Mouse (Mus musculus) erythroblast, embryonic 14.5 days (primary cell): ENCODE data around the gene Krt79. TPM values are rescaled to one million over a fixed set of nuclear protein-coding genes. Genes with fewer than 3 reads are reported as not detected.

Experiments
- H3K27me3 ChIP-seq: 2 replicates; pipeline ENCODE4 v1.6.1; 2012; ENCODE audit warnings: inconsistent platforms; ENCODE audit not compliant: control insufficient read depth
- H3K36me3 ChIP-seq: 2 replicates; pipeline ENCODE4 v1.6.1; 2012; ENCODE audit warnings: mild to moderate bottlenecking, inconsistent platforms; ENCODE audit not compliant: control insufficient read depth
- H3K4me1 ChIP-seq: 2 replicates; pipeline ENCODE4 v1.6.1; 2012; ENCODE audit warnings: inconsistent platforms; ENCODE audit not compliant: control insufficient read depth
- H3K4me3 ChIP-seq: replicated peaks from 2 replicates; pipeline ENCODE3; 2012; ENCODE audit warnings: moderate library complexity, mild to moderate bottlenecking, inconsistent platforms
- H3K9me3 ChIP-seq: 2 replicates; pipeline ENCODE4 v1.6.1; 2012; ENCODE audit warnings: low read length, inconsistent platforms, mixed read lengths; ENCODE audit not compliant: control insufficient read depth
- GATA1 ChIP-seq: IDR thresholded peaks from 2 replicates; pipeline ENCODE4 v1.6.1; 2012; ENCODE audit warnings: low read length, inconsistent platforms, mixed read lengths
- TAL1 ChIP-seq: IDR thresholded peaks from 3 replicates; pipeline ENCODE4 v1.6.1; 2012; ENCODE audit warnings: low read length, inconsistent platforms, mixed read lengths
- polyA plus RNA-seq: library from polyadenylated mRNA; stranded (reverse); fragments of >175 nt; gene quantifications from 2 replicates; pipeline ENCODE4 v1.2.3, GENCODE M21; 2012

Gene Krt79
- polyA plus RNA-seq, 1 experiment = not detected

- 0 out of 2 replicates have a peak, but pooled peaks cover under 1% of the 10 kb centered on the region for H3K27me3 ChIP-seq
- no peaks in the 10 kb centered on the region for H3K4me1 ChIP-seq
- H3K36me3 ChIP-seq = no peaks in the 10 kb centered on the region
- H3K9me3 ChIP-seq = no peaks in the 10 kb centered on the region
- no peak overlapping the region for H3K4me3 ChIP-seq
- TF ChIP-seq GATA1 (no peak), TAL1 (no peak)
Observed at GRCm38 (mm10) chr15:101922296-101922695, 17.8 kb downstream of the Krt79 start.

- TF ChIP-seq GATA1 (no peak), TAL1 (no peak)
- H3K9me3 ChIP-seq = no peaks in the 10 kb centered on the region
- no peaks in the 10 kb centered on the region for H3K36me3 ChIP-seq
- H3K4me1 ChIP-seq = no peaks in the 10 kb centered on the region
- H3K4me3 ChIP-seq = no peak overlapping the region
- H3K27me3 ChIP-seq = no peaks in the 10 kb centered on the region
Observed at GRCm38 (mm10) chr15:101916072-101916471, 24.1 kb downstream of the Krt79 start.

- no peaks in the 10 kb centered on the region for H3K9me3 ChIP-seq
Observed at GRCm38 (mm10) chr15:101904849-101905248, 35.3 kb downstream of the Krt79 start.

GRCm38 (mm10) chr15:101902171-101903149 is 37.7 kb downstream of the Krt79 start:
- Histone ChIP-seq H3K4me3 (no peak overlapping the region), H3K36me3 (no peaks in the 10 kb centered on the region), H3K4me1 (no peaks in the 10 kb centered on the region), H3K27me3 (no peaks in the 10 kb centered on the region), H3K9me3 (no peaks in the 10 kb centered on the region)
- TF ChIP-seq GATA1 (no peak), TAL1 (no peak)

More at GRCm38 (mm10) chr15:101904849-101905248, 35.3 kb downstream of the Krt79 start:
- no peaks in the 10 kb centered on the region for H3K4me1 ChIP-seq
- H3K27me3 ChIP-seq = no peaks in the 10 kb centered on the region
- H3K36me3 ChIP-seq = no peaks in the 10 kb centered on the region
- H3K4me3 ChIP-seq = no peak overlapping the region
- TF ChIP-seq TAL1 (no peak), GATA1 (no peak)

GRCm38 (mm10) chr15:101895216-101895615 is 44.9 kb downstream of the Krt79 start:
- Histone ChIP-seq H3K9me3 (no peaks in the 10 kb centered on the region), H3K4me1 (no peaks in the 10 kb centered on the region), H3K4me3 (no peak overlapping the region), H3K27me3 (no peaks in the 10 kb centered on the region), H3K36me3 (no peaks in the 10 kb centered on the region)
- TF ChIP-seq GATA1 (no peak), TAL1 (no peak)

GRCm38 (mm10) chr15:101892820-101893219 is 47.3 kb downstream of the Krt79 start, which contains the start of gene Krt76:
Krt76 (minus strand) TSS chr15:101892920.
- Histone ChIP-seq H3K4me1 (no peaks in the 10 kb centered on the region), H3K4me3 (no peak within 1 kb of the TSS), H3K36me3 (no peaks in the 10 kb centered on the region), H3K27me3 (no peaks in the 10 kb centered on the region), H3K9me3 (no peaks in the 10 kb centered on the region)
- no peak for TF ChIP-seq GATA1
- no peak for TF ChIP-seq TAL1

GRCm38 (mm10) chr15:101879776-101880175 is 60.3 kb downstream of the Krt79 start:
- Histone ChIP-seq H3K4me1 (no peaks in the 10 kb centered on the region), H3K27me3 (peaks cover 3% of the 10 kb centered on the region; the same call in 1 of the 2 replicates), H3K4me3 (no peak overlapping the region), H3K9me3 (no peaks in the 10 kb centered on the region), H3K36me3 (no peaks in the 10 kb centered on the region)
- TF ChIP-seq GATA1 (no peak), TAL1 (no peak)

Other genes starting within 250 kb of the Krt79 start
- gene Krt6a, start 246.0 kb downstream of the Krt79 start, polyA plus RNA-seq = not detected in 2 replicates
- gene Krt5, start 227.4 kb downstream of the Krt79 start, polyA plus RNA-seq = not detected in 2 replicates
- not detected in 2 replicates for gene Krt71, start 197.2 kb downstream of the Krt79 start, polyA plus RNA-seq
- gene Krt72, start 153.9 kb downstream of the Krt79 start, polyA plus RNA-seq = not detected in 2 replicates
- gene Krt73, start 138.0 kb downstream of the Krt79 start, polyA plus RNA-seq = not detected in 2 replicates
- not detected in 2 replicates for gene Krt2, start 122.2 kb downstream of the Krt79 start, polyA plus RNA-seq
- gene Krt1, start 89.5 kb downstream of the Krt79 start, polyA plus RNA-seq = not detected in 2 replicates
- not detected in 2 replicates for gene Krt77, start 70.6 kb downstream of the Krt79 start, polyA plus RNA-seq
- gene Krt76, start 47.4 kb downstream of the Krt79 start, polyA plus RNA-seq = not detected in 2 replicates
- gene Krt4, start 15.6 kb downstream of the Krt79 start, polyA plus RNA-seq = not detected in 2 replicates
- gene Krt78, start 14.0 kb upstream of the Krt79 start, polyA plus RNA-seq = 0.01 TPM in 1 of 2 replicates, not detected in the other
- gene Krt8, start 64.2 kb upstream of the Krt79 start, polyA plus RNA-seq = 0.06 and 0.07 TPM in 2 replicates
- gene Krt18, start 87.9 kb upstream of the Krt79 start, polyA plus RNA-seq = 0.13 TPM in 1 of 2 replicates, not detected in the other
- gene Eif4b, start 133.4 kb upstream of the Krt79 start, polyA plus RNA-seq = 8.2 and 8.3 TPM in 2 replicates
- 0.04 and 0.05 TPM in 2 replicates for gene Tns2, start 160.1 kb upstream of the Krt79 start, polyA plus RNA-seq
- 1.1 and 1.4 TPM in 2 replicates for gene Spryd3, start 195.9 kb upstream of the Krt79 start, polyA plus RNA-seq
- 0.05 TPM in 1 of 2 replicates, not detected in the other for gene Igfbp6, start 204.0 kb upstream of the Krt79 start, polyA plus RNA-seq
- gene Soat2, start 210.2 kb upstream of the Krt79 start, polyA plus RNA-seq = 0.12 and 0.18 TPM in 2 replicates